Mouse (Mus musculus): ENCODE measurements around the gene Actl11.

The Actl11 gene

GRCm38 (mm10) chr9:107923021-107923420 is 5.2 kb upstream of the Actl11 start:
- peak; percentile 51 for DNase-seq (ENCODE audit: low spot score)

GRCm38 (mm10) chr9:107923956-107924355 is 4.3 kb upstream of the Actl11 start:
- DNase-seq (ENCODE audit: low spot score): peak; percentile 24

GRCm38 (mm10) chr9:107925251-107925650 is 3.0 kb upstream of the Actl11 start:
- DNase-seq (ENCODE audit: low spot score): no peak

- DNase-seq (ENCODE audit: low spot score): no peak
These were observed 1.3 kb upstream of the Actl11 start for GRCm38 (mm10) chr9:107926920-107927420.

DNA sequence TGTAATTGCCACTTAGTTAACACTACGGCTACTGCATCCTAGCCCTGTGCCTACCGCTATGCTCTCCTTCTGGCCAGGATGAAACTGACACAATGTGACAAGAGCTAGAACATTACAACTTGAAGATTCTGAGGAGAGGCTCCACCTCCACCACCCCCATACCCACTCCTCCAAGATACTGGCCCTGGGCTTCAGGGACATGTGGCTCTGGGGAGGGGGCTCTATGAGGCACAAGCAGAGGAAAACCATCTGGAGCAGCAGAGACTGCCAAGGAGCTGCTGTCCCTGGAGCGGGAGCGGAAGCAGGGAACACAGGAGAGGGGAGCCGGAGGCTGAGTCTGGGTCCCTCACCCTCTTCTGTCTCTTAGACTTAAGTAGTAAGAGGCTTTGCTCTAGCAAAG is 520 bp upstream of the Actl11 start:
- no peak for DNase-seq (ENCODE audit: low spot score)

- no peak for DNase-seq (ENCODE audit: low spot score)
These were observed 4.0 kb downstream of the Actl11 start for GRCm38 (mm10) chr9:107932221-107932620.

DNA sequence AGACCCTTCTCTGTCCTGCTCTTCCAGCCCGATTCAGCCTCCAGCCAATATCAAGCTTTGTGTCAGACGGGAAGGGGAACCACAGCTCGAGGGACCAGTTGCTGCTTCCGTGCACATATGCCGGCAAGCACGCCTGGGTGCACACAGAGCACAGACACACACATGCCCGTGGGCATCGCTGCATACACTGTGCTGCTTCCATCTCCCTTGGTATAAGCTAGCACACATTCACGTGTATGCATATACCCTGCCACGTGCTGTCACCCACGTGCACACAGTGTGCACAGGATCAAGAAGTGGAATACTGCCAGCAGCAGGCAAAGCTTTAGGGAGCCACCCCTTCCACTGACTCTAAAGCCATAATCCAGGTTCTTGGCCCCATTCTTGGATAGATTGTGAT is 5.9 kb downstream of the Actl11 start:
- no peak for DNase-seq (ENCODE audit: low spot score)

- no peak for DNase-seq (ENCODE audit: low spot score)
These were observed 7.1 kb downstream of the Actl11 start, which contains the start of gene Camkv for GRCm38 (mm10) chr9:107935374-107935773. Gene Camkv (plus strand): TSS chr9:107935674.

DNA sequence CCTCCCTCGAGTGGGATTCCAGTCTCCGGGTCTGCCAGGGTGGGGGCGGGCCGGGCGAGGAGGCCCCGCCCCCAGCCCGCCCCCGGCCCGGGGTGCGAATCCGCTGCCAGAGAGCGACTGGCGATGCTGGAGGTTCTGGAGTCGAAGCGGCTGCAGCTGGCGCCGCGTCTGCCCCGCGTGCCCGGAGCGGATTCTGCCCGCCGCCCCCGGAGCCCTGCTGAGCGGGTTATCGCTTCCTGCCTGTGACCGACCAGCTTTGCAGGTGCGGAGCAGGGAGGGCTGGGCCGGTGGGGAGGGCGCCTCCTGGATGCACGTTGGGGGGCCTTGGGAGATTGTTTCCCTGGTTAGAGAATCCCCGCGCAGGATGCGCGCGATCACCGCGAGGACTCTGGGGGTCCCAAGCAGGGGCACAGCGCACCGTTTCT is 7.5 kb downstream of the Actl11 start:
- no peak for DNase-seq (ENCODE audit: low spot score)

- no peak for DNase-seq (ENCODE audit: low spot score)
These were observed 8.1 kb downstream of the Actl11 start for GRCm38 (mm10) chr9:107936215-107936822.

DNA sequence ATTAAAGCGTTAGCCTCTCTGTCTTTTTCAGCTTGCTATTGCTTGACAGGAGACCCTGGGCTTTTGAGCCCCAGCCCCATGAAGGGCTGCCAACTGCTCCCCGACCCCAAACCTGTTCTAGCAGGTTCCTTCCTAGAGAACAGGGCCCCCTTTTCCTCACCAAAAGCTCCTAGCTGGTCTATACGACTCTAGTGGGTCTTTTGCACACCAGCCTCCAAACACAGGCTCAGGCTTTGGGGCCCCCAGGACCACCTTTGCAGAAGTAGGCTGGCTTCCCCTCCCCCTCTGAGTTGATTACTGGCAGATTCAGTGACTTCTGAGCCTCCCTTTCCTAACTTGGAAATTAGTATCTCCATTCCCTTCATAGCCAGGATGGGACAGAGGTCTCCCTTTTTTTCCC is 8.6 kb downstream of the Actl11 start:
- no peak for DNase-seq (ENCODE audit: low spot score)

DNA sequence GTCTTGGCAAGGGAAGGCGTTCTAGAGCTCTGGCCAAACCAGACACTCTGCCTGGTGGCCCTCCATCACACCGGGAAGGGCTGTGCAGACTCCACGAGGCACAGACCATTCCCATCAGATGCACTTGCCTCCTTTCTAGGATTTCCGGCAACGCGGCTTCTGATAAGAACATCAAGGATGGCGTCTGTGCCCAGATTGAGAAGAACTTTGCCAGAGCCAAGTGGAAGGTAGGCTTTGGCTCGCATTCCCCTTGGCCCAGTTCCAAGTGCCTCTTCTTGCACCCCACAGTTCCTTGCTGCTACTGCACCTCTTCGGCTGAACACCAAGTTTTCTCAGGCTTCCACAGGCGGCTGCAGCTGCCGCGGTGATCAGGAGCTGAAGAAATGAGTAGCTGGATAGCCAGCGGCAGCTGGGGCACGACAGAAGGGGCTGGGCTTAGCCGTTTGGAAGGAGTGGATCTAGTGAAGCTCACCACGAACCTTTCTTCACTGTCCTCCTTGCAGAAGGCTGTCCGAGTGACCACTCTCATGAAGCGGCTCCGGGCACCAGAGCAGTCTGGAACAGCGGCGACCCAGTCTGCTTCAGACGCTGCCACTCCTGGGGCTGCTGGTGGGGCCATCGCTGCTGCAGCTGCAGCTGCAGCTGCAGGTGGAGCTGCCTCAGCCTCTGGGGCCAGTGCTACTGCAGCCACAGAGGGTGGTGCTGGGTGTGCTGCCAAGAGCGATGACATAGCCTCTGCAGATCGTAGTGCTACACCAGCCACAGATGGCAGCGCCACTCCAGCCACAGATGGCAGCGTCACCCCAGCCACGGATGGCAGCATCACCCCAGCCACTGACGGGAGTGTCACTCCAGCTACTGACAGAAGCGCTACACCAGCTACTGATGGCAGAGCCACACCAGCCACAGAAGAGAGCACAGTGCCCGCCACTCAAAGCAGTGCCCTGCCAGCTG is 19.2 kb downstream of the Actl11 start:
- no peak for DNase-seq (ENCODE audit: low spot score)

GRCm38 (mm10) chr9:107949184-107949921 is 21.1 kb downstream of the Actl11 start:
- no peak for DNase-seq (ENCODE audit: low spot score)

- no peak for DNase-seq (ENCODE audit: low spot score)
These were observed 21.6 kb downstream of the Actl11 start, which contains the start of gene Traip for GRCm38 (mm10) chr9:107949922-107950235. Gene Traip (plus strand): TSS chr9:107950136.

DNA sequence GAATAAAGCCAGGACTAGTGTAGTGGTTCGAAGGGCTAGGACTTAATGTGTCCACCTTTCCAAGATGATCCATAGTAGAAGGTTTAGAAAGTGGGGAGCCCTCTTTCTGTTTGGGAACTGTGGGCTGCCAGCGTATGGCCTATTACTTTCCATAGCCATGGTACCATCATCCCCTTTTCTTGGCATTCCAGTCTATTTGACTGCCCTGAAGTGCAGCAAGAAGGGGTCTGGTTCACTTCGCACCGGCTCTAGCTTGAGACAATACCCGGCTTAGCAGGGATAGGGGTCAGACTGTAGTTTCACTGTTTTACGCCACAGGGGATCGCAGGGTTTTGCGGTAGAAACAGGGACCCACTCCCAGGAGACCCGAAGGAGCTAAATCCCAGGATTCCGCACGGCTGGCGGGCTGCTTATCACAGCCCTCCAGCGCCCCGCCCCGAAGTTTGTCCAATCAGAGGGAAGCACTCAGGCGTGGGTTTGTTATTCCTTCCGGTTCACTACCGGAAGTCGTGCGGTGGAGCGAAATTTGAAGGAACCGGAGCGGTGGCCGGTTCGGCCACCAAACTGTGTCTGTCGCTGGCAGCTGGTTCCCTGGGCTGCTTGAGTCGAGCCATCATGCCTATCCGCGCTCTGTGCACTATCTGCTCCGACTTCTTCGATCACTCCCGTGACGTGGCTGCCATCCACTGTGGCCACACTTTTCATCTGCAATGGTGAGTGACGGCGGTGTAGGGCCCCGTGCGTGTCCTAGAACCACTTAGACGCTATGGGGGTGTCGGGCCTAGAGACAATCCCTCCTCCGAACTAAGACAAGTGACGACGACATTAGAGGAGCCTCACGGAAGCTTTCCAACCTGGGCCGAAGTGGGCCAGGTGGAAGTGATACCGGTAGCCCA is 22.4 kb downstream of the Actl11 start:
- peak; percentile 88 for DNase-seq (ENCODE audit: low spot score)

GRCm38 (mm10) chr9:107955613-107956289 is 27.5 kb downstream of the Actl11 start:
- no peak for DNase-seq (ENCODE audit: low spot score)

DNA sequence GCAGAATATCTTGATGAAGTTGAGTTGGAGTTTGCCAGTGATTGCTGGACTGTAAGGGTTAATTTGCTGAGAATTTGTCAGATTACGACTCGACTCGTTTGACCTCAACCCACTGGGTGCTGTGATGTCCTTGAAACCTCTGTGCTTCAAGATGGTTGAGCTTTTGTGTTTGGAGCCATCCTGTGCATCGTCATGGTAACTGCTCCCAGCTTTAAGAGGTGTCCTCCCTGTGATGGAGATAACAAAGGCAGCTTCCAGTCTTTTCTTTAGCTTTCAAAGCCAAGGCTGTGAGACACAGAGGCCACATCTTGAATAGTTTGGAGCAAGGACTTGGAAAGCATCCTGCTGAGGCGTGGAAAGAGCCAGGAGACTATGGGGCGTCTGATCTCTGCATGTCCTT is 28.9 kb downstream of the Actl11 start:
- DNase-seq (ENCODE audit: low spot score): no peak

DNA sequence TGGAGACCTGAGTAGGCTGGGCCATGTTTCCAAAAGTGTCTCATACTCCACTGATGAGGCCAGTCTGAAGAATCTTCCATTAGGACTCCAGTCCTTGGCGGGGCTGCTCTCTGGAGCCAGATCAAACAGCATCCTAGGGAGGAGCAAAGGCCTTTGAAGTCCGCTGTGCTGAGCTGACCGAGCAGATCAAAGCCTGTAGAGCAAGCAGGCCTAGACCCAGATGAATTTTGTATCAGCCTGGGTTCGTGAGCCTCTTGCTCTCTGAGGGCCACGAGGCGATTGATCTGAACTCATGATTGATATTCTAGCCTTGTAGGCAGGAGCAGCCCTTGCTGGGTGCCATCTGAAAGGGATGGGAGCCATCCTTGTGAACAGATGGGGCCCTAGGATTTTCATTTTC is 31.6 kb downstream of the Actl11 start:
- DNase-seq (ENCODE audit: low spot score): no peak

GRCm38 (mm10) chr9:107960928-107961327 is 32.7 kb downstream of the Actl11 start:
- no peak for DNase-seq (ENCODE audit: low spot score)

- DNase-seq (ENCODE audit: low spot score): no peak
These were observed 33.1 kb downstream of the Actl11 start for GRCm38 (mm10) chr9:107961351-107961762.

GRCm38 (mm10) chr9:107961881-107962280 is 33.6 kb downstream of the Actl11 start:
- DNase-seq (ENCODE audit: low spot score): no peak

Data from ovary, postnatal 36 days (tissue).